Mouse (Mus musculus) kidney, embryonic 16.5 days (tissue): ENCODE data around the gene Dnase1l3. TPM values are rescaled to one million over a fixed set of nuclear protein-coding genes. Genes with fewer than 3 reads are reported as not detected.

Experiments
- ATAC-seq: fragments of 200-750 bp; cut with Nextera tagmentation; 2 replicates; pipeline ENCODE4 v1.8.0; 2017; ENCODE audit warnings: moderate TSS enrichment; ENCODE audit not compliant: low FRiP score, low TSS enrichment
- H3K27ac ChIP-seq: fragments of 300-500 bp; sonication (generic); 2 replicates; pipeline ENCODE4 v1.5.1; 2014; ENCODE audit warnings: low read length
- H3K27me3 ChIP-seq: fragments of 300-500 bp; sonication (generic); 2 replicates; pipeline ENCODE4 v1.6.1; 2014; ENCODE audit warnings: low read length, control low read depth, mixed read lengths; ENCODE audit not compliant: insufficient read depth
- H3K36me3 ChIP-seq: fragments of 300-500 bp; sonication (generic); 2 replicates; pipeline ENCODE4 v1.6.1; 2014; ENCODE audit warnings: low read length, control low read depth, mixed read lengths; ENCODE audit not compliant: insufficient read depth
- H3K4me1 ChIP-seq: fragments of 300-500 bp; sonication (generic); 2 replicates; pipeline ENCODE4 v1.6.1; 2014; ENCODE audit warnings: low read length, control low read depth, mixed read lengths; ENCODE audit not compliant: insufficient read depth
- H3K4me2 ChIP-seq: fragments of 300-500 bp; sonication (generic); replicated peaks from 2 replicates; pipeline ENCODE4 v1.6.1; 2014; ENCODE audit warnings: low read depth, low read length
- H3K4me3 ChIP-seq: fragments of 300-500 bp; sonication (generic); 2 replicates; pipeline ENCODE4 v1.5.1; 2014; ENCODE audit warnings: mild to moderate bottlenecking, low read length
- H3K9ac ChIP-seq: fragments of 300-500 bp; sonication (generic); replicated peaks from 2 replicates; pipeline ENCODE4 v1.6.1; 2014; ENCODE audit warnings: low read length
- H3K9me3 ChIP-seq: fragments of 300-500 bp; sonication (generic); 2 replicates; pipeline ENCODE4 v1.6.1; 2016; ENCODE audit warnings: low read length, control low read depth
- WGBS: fragments of 180-500 bp; shearing (Covaris S2); extraction: QIAGEN DNeasy Blood & Tissue Kit; methylation state at CpG from one replicate; pipeline ENCODE4 v1.1.7; 2014; 5-methylcytosine and 5-hydroxymethylcytosine counted together
- polyA plus RNA-seq: library from polyadenylated mRNA; unstranded; fragments of >200 nt; fragmentation: Nextera tagmentation; extraction: Ambion mirVana; gene quantifications from 2 replicates; pipeline ENCODE4 v1.2.1, GENCODE M21; 2015

Dnase1l3 gene
- polyA plus RNA-seq, 1 experiment from 2014 or later: 0.31 TPM

GRCm38 (mm10) chr14:8032087-8032944 is 37.9 kb upstream of the Dnase1l3 start:
- Histone ChIP-seq H3K4me2 (no peak overlapping the region), H3K4me1 (no peaks in the 10 kb centered on the region), H3K27ac (no peak overlapping the region), H3K9me3 (no peaks in the 10 kb centered on the region), H3K4me3 (no peak overlapping the region), H3K27me3 (no peaks in the 10 kb centered on the region), H3K9ac (no peak overlapping the region), H3K36me3 (no peaks in the 10 kb centered on the region)
- 66% methylated on average over 13 of the region's 13 CpGs for WGBS
- no peak for ATAC-seq

- Histone ChIP-seq H3K36me3 (no peaks in the 10 kb centered on the region), H3K4me2 (no peak overlapping the region), H3K4me3 (no peak overlapping the region), H3K9ac (no peak overlapping the region), H3K4me1 (no peaks in the 10 kb centered on the region), H3K9me3 (no peaks in the 10 kb centered on the region), H3K27me3 (no peaks in the 10 kb centered on the region), H3K27ac (no peak overlapping the region)
- no peak for ATAC-seq
- WGBS: 47% methylated on average over 4 of the region's 4 CpGs
These were observed 36.2 kb upstream of the Dnase1l3 start for GRCm38 (mm10) chr14:8030535-8030934.

GRCm38 (mm10) chr14:8029752-8030151 is 35.4 kb upstream of the Dnase1l3 start:
- ATAC-seq: no peak
- no peak overlapping the region for H3K27ac ChIP-seq
- H3K36me3 ChIP-seq: no peaks in the 10 kb centered on the region
- no peaks in the 10 kb centered on the region for H3K4me1 ChIP-seq
- WGBS: 84% methylated on average over 1 of the region's 1 CpGs
- no peak overlapping the region for H3K4me3 ChIP-seq
- no peak overlapping the region for H3K9ac ChIP-seq
- no peak overlapping the region for H3K4me2 ChIP-seq
- no peaks in the 10 kb centered on the region for H3K9me3 ChIP-seq
- no peaks in the 10 kb centered on the region for H3K27me3 ChIP-seq

GRCm38 (mm10) chr14:8028086-8028485 is 33.7 kb upstream of the Dnase1l3 start:
- 86% methylated on average over 5 of the region's 5 CpGs for WGBS
- Histone ChIP-seq H3K36me3 (no peaks in the 10 kb centered on the region), H3K4me3 (no peak overlapping the region), H3K27me3 (no peaks in the 10 kb centered on the region), H3K27ac (no peak overlapping the region), H3K9me3 (no peaks in the 10 kb centered on the region), H3K9ac (no peak overlapping the region), H3K4me1 (peaks cover 6% of the 10 kb centered on the region; the same call in 1 of the 2 replicates), H3K4me2 (no peak overlapping the region)
- no peak for ATAC-seq

- Histone ChIP-seq H3K27ac (no peak overlapping the region), H3K9ac (no peak overlapping the region), H3K36me3 (no peaks in the 10 kb centered on the region), H3K4me1 (peaks cover 6% of the 10 kb centered on the region; the same call in 1 of the 2 replicates), H3K4me2 (no peak overlapping the region), H3K4me3 (no peak overlapping the region), H3K9me3 (no peaks in the 10 kb centered on the region), H3K27me3 (no peaks in the 10 kb centered on the region)
- 82% methylated on average over 10 of the region's 10 CpGs for WGBS
- no peak for ATAC-seq
These were observed 32.6 kb upstream of the Dnase1l3 start for GRCm38 (mm10) chr14:8026769-8027531.

- no peak overlapping the region for H3K9ac ChIP-seq
- no peak overlapping the region for H3K27ac ChIP-seq
- H3K4me1 ChIP-seq: peaks cover 6% of the 10 kb centered on the region; the same call in 1 of the 2 replicates
- 88% methylated on average over 10 of the region's 10 CpGs for WGBS
- no peaks in the 10 kb centered on the region for H3K36me3 ChIP-seq
- ATAC-seq: no peak
- no peak overlapping the region for H3K4me3 ChIP-seq
- H3K9me3 ChIP-seq: no peaks in the 10 kb centered on the region
- no peaks in the 10 kb centered on the region for H3K27me3 ChIP-seq
- H3K4me2 ChIP-seq: no peak overlapping the region
These were observed 30.6 kb upstream of the Dnase1l3 start for GRCm38 (mm10) chr14:8024936-8025335.

- H3K36me3 ChIP-seq: no peaks in the 10 kb centered on the region
- H3K4me3 ChIP-seq: no peak overlapping the region
- H3K4me1 ChIP-seq: peaks cover 6% of the 10 kb centered on the region; the same call in 1 of the 2 replicates
- no peaks in the 10 kb centered on the region for H3K9me3 ChIP-seq
- H3K27ac ChIP-seq: no peak overlapping the region
- 0 out of 2 replicates have a peak, but pooled peaks have one; percentile 42 for ATAC-seq
- no peak overlapping the region for H3K4me2 ChIP-seq
- H3K9ac ChIP-seq: no peak overlapping the region
- no peaks in the 10 kb centered on the region for H3K27me3 ChIP-seq
- WGBS: 7% methylated on average over 6 of the region's 6 CpGs
These were observed 30.1 kb upstream of the Dnase1l3 start for GRCm38 (mm10) chr14:8024469-8024868.

- Histone ChIP-seq H3K4me2 (no peak overlapping the region), H3K4me1 (peaks cover 6% of the 10 kb centered on the region; the same call in 1 of the 2 replicates), H3K36me3 (no peaks in the 10 kb centered on the region), H3K27ac (no peak overlapping the region), H3K27me3 (no peaks in the 10 kb centered on the region), H3K4me3 (no peak overlapping the region), H3K9me3 (no peaks in the 10 kb centered on the region), H3K9ac (no peak overlapping the region)
- no peak for ATAC-seq
- WGBS: 81% methylated on average over 7 of the region's 7 CpGs
These were observed 26.2 kb upstream of the Dnase1l3 start for GRCm38 (mm10) chr14:8020546-8020945.

GRCm38 (mm10) chr14:8020011-8020410 is 25.6 kb upstream of the Dnase1l3 start:
- Histone ChIP-seq H3K4me1 (peaks cover 6% of the 10 kb centered on the region; the same call in 1 of the 2 replicates), H3K9ac (no peak overlapping the region), H3K4me3 (no peak overlapping the region), H3K27me3 (no peaks in the 10 kb centered on the region), H3K9me3 (no peaks in the 10 kb centered on the region), H3K36me3 (no peaks in the 10 kb centered on the region), H3K4me2 (no peak overlapping the region), H3K27ac (no peak overlapping the region)
- no peak for ATAC-seq
- WGBS: 86% methylated on average over 1 of the region's 1 CpGs
